Mouse (Mus musculus): ENCODE data around the gene Lrp11.

Lrp11 gene

DNA sequence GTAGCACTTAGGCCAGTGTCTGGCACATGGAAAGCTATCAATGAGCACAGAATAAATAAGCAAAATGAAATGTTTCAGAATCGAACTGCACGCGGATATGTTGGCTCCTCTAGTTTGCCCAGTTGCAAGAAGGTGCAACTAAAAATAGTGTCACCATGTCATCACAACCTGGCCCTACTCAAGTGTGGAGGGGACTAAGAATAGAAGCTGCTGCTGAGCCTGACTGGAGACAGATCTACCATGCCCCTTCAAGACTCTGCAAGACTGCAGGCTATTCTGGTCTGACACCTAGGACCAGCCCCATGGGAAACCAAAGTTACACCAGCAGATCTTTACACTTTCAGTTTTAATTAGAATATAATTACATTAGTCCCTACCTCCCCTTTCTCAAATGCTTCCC, 32.8 kb downstream of the Lrp11 start:
- no peak for DNase-seq (ENCODE audit: low read depth, low spot score)

DNA sequence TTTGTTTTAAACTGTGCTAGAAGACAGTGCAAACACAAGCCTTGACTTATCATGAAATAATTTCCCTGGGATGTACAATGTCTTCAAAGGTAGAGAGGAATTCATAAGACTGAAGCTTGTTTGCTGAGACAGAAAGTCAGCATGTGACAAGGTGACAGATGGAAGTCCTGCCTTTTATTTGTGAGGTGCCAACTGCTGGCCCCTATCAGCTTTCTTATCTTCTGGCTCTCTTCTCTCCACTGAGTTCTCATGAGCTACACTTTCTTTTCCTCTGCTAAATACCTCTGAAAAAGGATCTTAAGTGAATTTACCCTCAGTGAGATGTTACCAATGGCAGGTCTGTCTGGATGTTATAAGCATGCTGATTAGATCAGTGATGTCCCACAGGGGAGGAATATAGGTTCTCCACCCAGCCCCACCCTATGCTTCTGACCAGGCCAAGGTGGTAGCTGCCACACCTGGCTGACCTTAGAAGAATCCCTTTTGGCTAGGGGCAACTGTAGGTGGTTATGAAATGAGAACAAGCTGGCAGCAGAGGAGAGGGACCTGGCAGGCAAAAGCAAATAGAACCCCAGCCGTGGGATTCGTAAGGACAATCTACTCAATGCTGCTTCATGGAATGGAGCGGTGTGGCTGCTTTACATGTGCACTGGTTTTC, 34.4 kb downstream of the Lrp11 start:
- no peak for DNase-seq (ENCODE audit: low read depth, low spot score)

DNA sequence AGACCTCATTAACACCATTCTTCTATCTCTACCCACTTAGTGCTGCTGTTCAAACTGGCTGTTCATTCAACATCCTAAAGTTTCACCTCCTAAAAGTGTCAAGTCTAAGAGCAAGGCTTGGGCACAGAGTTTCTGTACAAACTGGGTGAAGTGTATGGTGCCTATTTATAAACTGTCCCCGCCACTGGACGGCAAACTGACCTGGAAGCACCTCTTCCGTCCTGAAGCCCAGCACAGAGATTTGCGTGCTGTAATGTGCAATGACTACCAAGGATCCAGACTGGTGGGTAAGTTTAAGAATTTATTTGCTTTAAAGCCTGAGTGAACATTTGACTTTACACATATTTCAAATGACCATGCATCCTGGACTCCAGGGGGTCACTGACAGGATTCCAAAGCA, 39.5 kb downstream of the Lrp11 start:
- no peak for DNase-seq (ENCODE audit: low read depth, low spot score)

DNA sequence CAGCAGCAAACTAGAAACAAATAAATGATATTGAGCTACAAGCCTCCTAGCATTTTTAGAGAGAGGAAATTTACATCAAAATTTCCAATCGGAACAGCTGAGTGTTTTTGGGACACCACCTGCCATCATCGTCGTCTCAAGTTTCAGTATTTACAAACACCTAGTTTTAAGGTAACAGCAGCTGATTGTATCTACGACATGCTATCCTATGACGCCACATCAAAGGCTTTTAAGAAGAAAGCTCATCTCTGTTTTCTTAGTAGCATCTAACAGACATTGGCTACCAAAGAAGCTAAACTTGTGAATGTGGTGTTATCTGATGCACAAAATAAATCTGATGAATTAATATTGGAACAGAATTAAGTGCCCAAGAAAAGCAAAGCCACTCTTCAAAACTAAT, 40.7 kb downstream of the Lrp11 start:
- peak; percentile 66 for DNase-seq (ENCODE audit: low read depth, low spot score)

DNA sequence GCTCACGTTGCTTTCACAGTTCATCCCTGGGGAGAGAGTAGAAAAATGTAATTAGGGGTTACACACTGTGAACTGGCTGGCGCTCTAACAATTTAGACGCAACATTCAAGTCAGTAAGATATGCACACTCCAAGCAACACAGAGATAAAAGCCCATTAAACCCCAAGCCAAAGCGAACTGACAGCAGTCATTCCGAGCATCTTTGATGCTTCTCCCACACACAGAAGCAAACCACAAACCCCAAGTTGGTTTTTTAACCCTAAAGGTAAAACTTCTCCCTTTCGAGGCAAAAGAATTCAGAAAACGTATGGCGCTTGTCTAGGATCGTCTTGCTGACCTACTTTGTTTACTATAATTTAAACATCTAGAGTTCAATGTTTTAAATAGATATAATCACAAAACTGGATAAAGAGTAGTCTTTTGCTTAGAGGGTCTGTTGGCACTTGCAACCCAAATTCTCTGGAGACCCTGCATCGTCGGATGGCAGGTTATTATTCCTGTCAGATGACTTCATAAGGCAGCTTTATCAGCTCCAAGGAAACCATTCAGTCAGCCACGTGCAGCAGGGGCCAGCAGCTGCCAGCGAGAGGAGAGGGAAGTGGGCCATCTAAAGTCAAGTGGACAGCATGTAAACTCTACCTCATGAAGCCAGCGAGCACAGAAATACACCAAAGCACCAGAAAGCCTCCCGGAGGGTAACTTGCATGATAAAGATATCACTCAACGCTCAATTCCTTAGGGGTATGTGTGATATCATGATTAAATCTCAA, 41.5 kb downstream of the Lrp11 start:
- peak; percentile 69 for DNase-seq (ENCODE audit: low read depth, low spot score)

DNA sequence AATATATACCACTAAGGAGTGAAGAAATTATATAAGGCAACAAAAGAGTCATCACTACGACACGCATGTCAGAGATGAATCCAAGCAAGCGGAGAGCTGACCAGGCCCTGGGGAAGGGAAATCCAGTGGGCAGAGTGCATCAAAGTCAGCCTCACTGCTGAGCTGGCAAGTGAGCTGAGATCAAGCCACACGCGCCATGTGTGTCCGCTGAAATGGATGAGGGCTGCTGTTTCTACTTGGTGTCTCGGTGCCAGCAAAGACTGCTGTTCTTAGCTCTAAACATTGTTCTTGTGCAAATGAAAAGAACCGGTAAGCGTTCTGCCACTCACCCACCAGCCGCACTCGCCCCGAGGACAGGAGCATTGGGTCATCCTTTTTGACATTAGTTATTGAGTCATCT, 50.8 kb downstream of the Lrp11 start:
- DNase-seq (ENCODE audit: low read depth, low spot score) = no peak

DNA sequence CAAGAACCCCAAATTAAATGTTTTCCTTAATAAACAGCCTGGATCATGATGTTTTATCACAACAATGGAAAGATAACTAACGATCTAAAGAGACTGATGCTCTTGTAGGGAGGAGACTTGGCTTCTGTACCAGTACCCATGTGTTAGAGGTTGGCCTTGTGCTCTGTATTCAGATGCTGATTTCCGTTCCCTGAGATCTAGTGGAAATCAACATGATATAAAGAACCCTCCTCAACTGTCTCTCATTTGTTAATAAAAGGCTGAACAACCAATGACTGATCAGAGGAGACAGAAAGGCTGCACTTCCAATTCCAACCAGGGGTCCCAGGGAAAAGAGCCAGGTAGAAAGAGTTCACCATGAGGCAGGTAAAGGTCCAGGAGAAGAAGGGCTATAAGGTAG, 56.3 kb downstream of the Lrp11 start:
- DNase-seq (ENCODE audit: low read depth, low spot score) = no peak

- DNase-seq (ENCODE audit: low read depth, low spot score) = no peak
These were observed 59.5 kb downstream of the Lrp11 start for GRCm38 (mm10) chr10:7649059-7649458.

DNA sequence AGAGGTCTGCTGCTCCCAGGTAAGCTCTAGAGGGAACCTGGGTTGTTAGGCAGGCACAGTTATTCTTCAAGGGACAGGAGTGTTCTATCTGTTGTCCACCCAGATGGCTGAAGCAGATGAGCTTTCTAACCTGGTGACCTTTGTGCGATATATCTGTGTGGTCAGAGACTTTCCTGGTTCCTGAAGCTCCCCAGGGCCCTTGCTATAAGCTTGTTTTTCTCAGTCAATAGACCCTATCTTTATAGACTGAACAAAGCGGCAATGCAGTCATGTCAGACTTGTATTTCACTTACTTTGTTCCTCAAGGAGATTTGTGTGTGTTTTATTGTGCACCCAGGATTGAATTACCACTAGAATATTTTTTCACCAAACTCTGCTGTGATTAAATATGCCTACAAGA, 61.5 kb downstream of the Lrp11 start:
- no peak for DNase-seq (ENCODE audit: low read depth, low spot score)

DNA sequence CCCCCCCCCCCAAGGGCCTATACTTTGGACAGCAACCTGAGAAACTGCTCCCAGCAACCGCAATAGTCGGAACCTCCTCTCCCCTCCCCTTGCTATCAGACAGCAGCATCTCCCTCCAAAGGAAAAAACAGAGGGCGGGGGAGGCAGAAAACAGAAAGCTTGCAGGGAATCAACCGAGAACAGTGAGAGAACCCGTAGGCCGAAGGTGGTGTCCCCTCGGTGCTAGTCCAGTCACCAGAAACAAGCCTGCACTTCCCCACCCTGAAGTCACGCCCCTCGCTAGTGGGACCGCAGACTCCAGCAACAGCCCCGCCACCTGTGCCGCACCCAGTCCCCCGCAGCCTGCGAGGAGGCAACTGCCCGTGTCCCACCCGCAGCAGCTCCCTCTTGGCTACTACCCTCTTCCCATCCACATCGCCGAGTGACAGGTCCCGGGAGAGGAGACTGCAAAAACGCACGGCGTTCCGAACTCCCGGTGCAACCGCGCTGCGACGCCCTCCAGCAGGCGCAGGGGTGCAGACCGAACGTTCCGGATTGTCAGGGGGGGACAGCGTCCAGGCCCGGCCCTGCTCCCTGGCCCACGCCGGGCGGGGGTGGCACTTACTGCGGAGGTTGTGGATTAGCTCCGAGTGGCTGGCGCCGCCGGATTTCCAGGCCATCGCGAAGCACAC, 73.0 kb downstream of the Lrp11 start:
- peak; percentile 84 for DNase-seq (ENCODE audit: low read depth, low spot score)

- peak; percentile 90 for DNase-seq (ENCODE audit: low read depth, low spot score)
These were observed 73.8 kb downstream of the Lrp11 start for GRCm38 (mm10) chr10:7663159-7664026.

- DNase-seq (ENCODE audit: low read depth, low spot score) = peak; percentile 17
These were observed 74.5 kb downstream of the Lrp11 start for GRCm38 (mm10) chr10:7664027-7664526.

- no peak for DNase-seq (ENCODE audit: low read depth, low spot score)
These were observed 75.3 kb downstream of the Lrp11 start for GRCm38 (mm10) chr10:7664889-7665288.

DNA sequence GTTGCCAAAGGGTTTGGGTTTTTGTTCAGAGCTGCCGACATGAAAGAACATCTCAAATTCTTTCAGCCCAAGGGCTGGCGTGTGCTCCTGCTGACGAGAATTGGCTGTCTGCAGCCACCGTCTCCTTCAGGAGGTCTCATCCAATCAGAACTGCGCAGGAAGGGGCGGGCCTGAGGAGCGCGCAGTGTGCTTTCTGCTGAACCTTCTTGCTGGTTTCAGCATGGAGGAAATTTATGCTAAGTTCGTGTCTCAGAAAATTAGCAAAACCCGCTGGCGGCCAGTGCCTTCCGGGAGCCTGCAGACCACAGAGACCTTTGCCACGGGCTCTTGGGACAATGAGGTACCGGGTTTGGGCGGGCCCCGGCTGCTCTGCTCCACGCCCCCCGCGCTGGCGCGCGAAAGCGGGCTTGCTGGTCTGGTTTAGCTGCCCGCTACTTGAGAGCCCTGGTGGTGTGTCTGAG, 77.8 kb downstream of the Lrp11 start, which contains the start of gene Nup43:
Gene Nup43 (plus strand): TSS at position 162 of the 461 bp plus-strand sequence.
- DNase-seq (ENCODE audit: low read depth, low spot score) = peak; percentile 93

GRCm38 (mm10) chr10:7673673-7674072, 84.1 kb downstream of the Lrp11 start:
- peak; percentile 65 for DNase-seq (ENCODE audit: low read depth, low spot score)

All from CD4-positive helper T cell, adult 2 months (primary cell).